Comparison of ENCODE assay signal across 21 mouse cellular contexts in the genomic region with DNA sequence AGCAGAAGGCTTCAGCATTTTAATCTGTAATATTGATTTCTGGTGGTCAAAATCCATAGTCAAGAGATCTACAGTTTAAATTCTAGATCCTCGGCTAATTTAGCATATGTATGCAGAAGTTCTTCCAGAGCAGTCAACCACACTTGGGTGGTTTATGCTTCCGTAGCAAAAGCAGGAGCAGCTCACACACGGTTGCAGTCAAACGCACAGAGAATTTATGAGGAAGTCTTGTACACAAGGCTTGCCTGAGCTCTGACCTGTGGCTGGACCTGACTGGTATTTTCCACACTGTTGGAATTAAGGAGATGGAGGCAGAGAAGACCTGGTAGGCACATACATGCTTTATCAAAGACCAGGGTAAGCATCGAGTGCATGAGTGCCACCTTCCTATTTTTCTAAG.
A peak's percentile ranks its signal among the peaks of the same experiment; 100 is the strongest.
DNase-seq lines count a peak whose midpoint lies in the region; ATAC-seq and TF ChIP-seq lines count a peak whose summit lies in the region.
"Had no signal": no experiment of that assay in that cellular context is flagged by ENCODE, and none has a peak within 500 bp of the region (broad histone marks: within the 10 kb centered on the region; RNA-seq: fewer than 3 reads in every experiment).

No protein-coding gene starts in this region.

- H3K9me3 ChIP-seq in embryonic facial prominence, embryonic 15.5 days (replicated peaks), result no peaks in the 10 kb centered on the region
- no peaks in the 10 kb centered on the region for H3K9me3 ChIP-seq in embryonic facial prominence, embryonic 10.5 days
- H3K9me3 ChIP-seq in kidney, postnatal 0 days (replicated peaks; ENCODE audit: low read length), result no peaks in the 10 kb centered on the region
- H3K9me3 ChIP-seq: hindbrain, embryonic 10.5 days; hindbrain, embryonic 13.5 days had no signal

- H3K4me3 ChIP-seq in embryonic facial prominence, embryonic 15.5 days (replicated peaks), result no peak overlapping the region
- no peak overlapping the region for H3K4me3 ChIP-seq in embryonic facial prominence, embryonic 10.5 days
- H3K4me3 ChIP-seq in kidney, postnatal 0 days (replicated peaks; ENCODE audit: low read depth, low read length), result no peak overlapping the region
- H3K4me3 ChIP-seq: hindbrain, embryonic 10.5 days; hindbrain, embryonic 13.5 days had no signal

- no peaks in the 10 kb centered on the region for H3K27me3 ChIP-seq in embryonic facial prominence, embryonic 15.5 days
- H3K27me3 ChIP-seq in embryonic facial prominence, embryonic 10.5 days (replicated peaks; ENCODE audit: low read depth, poor library complexity, severe bottlenecking), result no peaks in the 10 kb centered on the region
- H3K27me3 ChIP-seq in kidney, postnatal 0 days (ENCODE audit: insufficient read depth, low read length), result no peaks in the 10 kb centered on the region
- H3K27me3 ChIP-seq: hindbrain, embryonic 13.5 days had no signal

- 70% methylated on average over 5 of the region's 5 CpGs for WGBS in embryonic facial prominence, embryonic 15.5 days
- 86% methylated on average over 5 of the region's 5 CpGs for WGBS in embryonic facial prominence, embryonic 10.5 days
- 28% methylated on average over 5 of the region's 5 CpGs for whole genome bisulfite sequencing in kidney, postnatal 0 days

- no peak overlapping the region for H3K9ac ChIP-seq in embryonic facial prominence, embryonic 15.5 days
- no peak overlapping the region for H3K9ac ChIP-seq in kidney, postnatal 0 days (ENCODE audit: low read depth, low read length)
- H3K9ac ChIP-seq: forebrain, postnatal 0 days; hindbrain, embryonic 13.5 days had no signal

- no peak for TF ChIP-seq CTCF in kidney, postnatal 0 days (IDR thresholded peaks at IDR 0.05; ENCODE audit: low read depth)

- no peak for DNase-seq in embryonic facial prominence, embryonic 10.5 days (ENCODE audit: low spot score)
- DNase-seq in kidney, postnatal 0 days (ENCODE audit: low spot score), result no peak
- no peak for DNase-seq in kidney, postnatal 36 days
- no peak for DNase-seq in neural tube, embryonic 10.5 days (ENCODE audit: extremely low spot score, low spot score)
- DNase-seq: adrenal gland, postnatal 10 days; adrenal gland, postnatal 36 days; cerebellum, adult 18-20 months; cerebellum, adult 9-11 months; cerebellum, postnatal 25 days; embryo, embryonic 11 days; forebrain, postnatal 0 days had no signal

- no peaks in the 10 kb centered on the region for H3K4me1 ChIP-seq in embryonic facial prominence, embryonic 15.5 days
- H3K4me1 ChIP-seq in embryonic facial prominence, embryonic 10.5 days, result peaks cover 7% of the 10 kb centered on the region; the same call in 1 of the 2 replicates
- no peaks in the 10 kb centered on the region for H3K4me1 ChIP-seq in kidney, postnatal 0 days (replicated peaks; ENCODE audit: insufficient read depth, low read length)
- H3K4me1 ChIP-seq: hindbrain, embryonic 10.5 days; hindbrain, embryonic 13.5 days had no signal

- H3K27ac ChIP-seq in embryonic facial prominence, embryonic 15.5 days (replicated peaks), result peak overlapping the region; percentile 23; the same call in 1 of the 2 replicates
- H3K27ac ChIP-seq in embryonic facial prominence, embryonic 10.5 days (replicated peaks), result no peak overlapping the region
- peak overlapping the region; percentile 27; the same call in 1 of the 2 replicates for H3K27ac ChIP-seq in kidney, postnatal 0 days
- H3K27ac ChIP-seq: hindbrain, embryonic 10.5 days; hindbrain, embryonic 13.5 days had no signal

- ATAC-seq in embryonic facial prominence, embryonic 15.5 days (ENCODE audit: insufficient number of reproducible peaks, low FRiP score, low TSS enrichment, low read depth), result no peak
- no peak for ATAC-seq in kidney, postnatal 0 days (replicated peaks; ENCODE audit: low FRiP score, low read depth)
- peak; percentile 81 to 94; a peak in 3 of 4 replicates for ATAC-seq in hematopoietic stem cell, adult 5-6 weeks (replicated peaks in 1 of 2; ENCODE audit: insufficient read depth in 1 of 2, low FRiP score in 2 of 2, low TSS enrichment in 1 of 2, low read depth in 1 of 2, poor library complexity in 2 of 2, severe bottlenecking in 2 of 2)
- peak; percentile 90 for ATAC-seq in megakaryocyte progenitor cell, adult 5-6 weeks (replicated peaks; ENCODE audit: poor library complexity)
- ATAC-seq in inflammation-experienced regulatory T-cells, adult 6 months, result no peak
- ATAC-seq: activated CD4-positive, CD25-positive, alpha-beta regulatory T cell, adult 4 months; forebrain, embryonic 14.5 days; forebrain, postnatal 0 days; hindbrain, embryonic 16.5 days had no signal

- H3K4me2 ChIP-seq in embryonic facial prominence, embryonic 15.5 days (replicated peaks), result no peak overlapping the region
- no peak overlapping the region for H3K4me2 ChIP-seq in kidney, postnatal 0 days (ENCODE audit: low read length)
- H3K4me2 ChIP-seq: heart, embryonic 11.5 days; hindbrain, embryonic 13.5 days had no signal

- H3K36me3 ChIP-seq in embryonic facial prominence, embryonic 15.5 days, result no peaks in the 10 kb centered on the region
- H3K36me3 ChIP-seq in embryonic facial prominence, embryonic 10.5 days (replicated peaks), result no peaks in the 10 kb centered on the region
- no peaks in the 10 kb centered on the region for H3K36me3 ChIP-seq in kidney, postnatal 0 days (ENCODE audit: insufficient read depth, low read length)
- H3K36me3 ChIP-seq: hindbrain, embryonic 10.5 days; hindbrain, embryonic 13.5 days had no signal

Comparison
In these comparisons a context has a peak if more than half of its experiments do, and no peak if none do; other contexts are left out.
1. ATAC-seq: peak in hematopoietic stem cell, adult 5-6 weeks (2 of 2) and megakaryocyte progenitor cell, adult 5-6 weeks (single experiment); none in embryonic facial prominence, embryonic 15.5 days (single experiment), kidney, postnatal 0 days (single experiment) and inflammation-experienced regulatory T-cells, adult 6 months (single experiment).